In the genomic region with DNA sequence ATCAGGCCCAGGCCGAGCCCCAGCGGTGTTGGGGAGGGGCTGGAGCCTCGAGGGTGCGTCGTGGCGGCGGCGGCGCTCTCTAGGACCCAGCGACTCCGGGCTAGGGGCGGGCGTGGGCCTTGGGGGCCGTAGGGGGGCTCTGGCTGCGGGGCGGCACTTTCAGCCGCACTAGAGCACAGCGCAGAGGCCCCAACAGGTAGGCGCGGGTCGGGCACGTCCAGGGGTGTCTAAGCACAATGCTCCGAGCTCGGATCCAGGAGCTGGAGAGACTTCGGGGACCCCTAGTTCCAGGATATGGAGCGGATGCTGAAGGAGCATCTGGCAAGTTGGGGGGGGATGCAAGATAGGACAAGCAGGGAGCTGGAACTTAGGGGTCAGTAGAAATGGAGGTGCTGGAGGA, we compare ENCODE assay signal across 8 mouse cellular contexts. TPM values are rescaled to one million over a fixed set of nuclear protein-coding genes. Genes with fewer than 3 reads are reported as not detected.
DNase-seq lines count a peak whose midpoint lies in the region; ATAC-seq lines count a peak whose summit lies in the region.

No protein-coding gene starts in this region.

- H3K36me3 ChIP-seq in embryonic facial prominence, embryonic 14.5 days (ENCODE audit: control insufficient read depth, insufficient read depth, low read length), result peaks cover 54% of the 10 kb centered on the region
- H3K36me3 ChIP-seq in hindbrain, embryonic 16.5 days (ENCODE audit: control insufficient read depth, insufficient read depth, low read length), result peaks cover 23% of the 10 kb centered on the region

- no peaks in the 10 kb centered on the region for H3K27me3 ChIP-seq in embryonic facial prominence, embryonic 14.5 days (replicated peaks; ENCODE audit: control insufficient read depth, insufficient read depth, low read length)
- no peaks in the 10 kb centered on the region for H3K27me3 ChIP-seq in hindbrain, embryonic 16.5 days (replicated peaks; ENCODE audit: control insufficient read depth, insufficient read depth, low read length)

- peak overlapping the region; percentile 66 for H3K4me2 ChIP-seq in embryonic facial prominence, embryonic 14.5 days (ENCODE audit: low read depth, low read length)
- H3K4me2 ChIP-seq in hindbrain, embryonic 16.5 days (ENCODE audit: low read length), result peak overlapping the region; percentile 67

- DNase-seq in kidney, postnatal 10 days, result peak; percentile 71
- DNase-seq in kidney, postnatal 36 days, result no peak
- peak; percentile 89 for DNase-seq in embryonic facial prominence, embryonic 14.5 days (ENCODE audit: low spot score)
- DNase-seq in lung, postnatal 14 days, result peak; percentile 45
- no peak for DNase-seq in adrenal gland, adult 2 months
- no peak for DNase-seq in gastrocnemius, adult 18-20 months (ENCODE audit: low spot score)
- no peak for DNase-seq in adrenal gland, postnatal 25 days

- WGBS in embryonic facial prominence, embryonic 14.5 days, result 0% methylated on average over 12 of the region's 26 CpGs
- WGBS in hindbrain, embryonic 16.5 days, result under 1% methylated on average over 25 of the region's 26 CpGs

- H3K27ac ChIP-seq in embryonic facial prominence, embryonic 14.5 days (replicated peaks; ENCODE audit: low read depth, low read length), result peak overlapping the region; percentile 91
- peak overlapping the region; percentile 81 for H3K27ac ChIP-seq in hindbrain, embryonic 16.5 days (ENCODE audit: low read depth, low read length)

- peaks cover 21% of the 10 kb centered on the region for H3K4me1 ChIP-seq in embryonic facial prominence, embryonic 14.5 days (ENCODE audit: control insufficient read depth, insufficient read depth, low read length)
- peaks cover 18% of the 10 kb centered on the region for H3K4me1 ChIP-seq in hindbrain, embryonic 16.5 days (ENCODE audit: control insufficient read depth, insufficient read depth, low read depth, low read length)

- H3K9ac ChIP-seq in embryonic facial prominence, embryonic 14.5 days (ENCODE audit: low read depth, low read length), result peak overlapping the region; percentile 86
- H3K9ac ChIP-seq in hindbrain, embryonic 16.5 days (ENCODE audit: low read depth, low read length), result peak overlapping the region; percentile 83

- H3K9me3 ChIP-seq in embryonic facial prominence, embryonic 14.5 days (ENCODE audit: control insufficient read depth, low read length), result no peaks in the 10 kb centered on the region
- H3K9me3 ChIP-seq in hindbrain, embryonic 16.5 days (ENCODE audit: control insufficient read depth, low read length), result no peaks in the 10 kb centered on the region

- peak overlapping the region; percentile 63 for H3K4me3 ChIP-seq in embryonic facial prominence, embryonic 14.5 days (ENCODE audit: low read depth, low read length)
- H3K4me3 ChIP-seq in hindbrain, embryonic 16.5 days (ENCODE audit: low read length), result peak overlapping the region; percentile 71

- ATAC-seq in embryonic facial prominence, embryonic 14.5 days (ENCODE audit: low read depth), result peak; percentile 89
- peak; percentile 78 for ATAC-seq in hindbrain, embryonic 16.5 days

RNA-seq across cellular contexts. Expression of gene Mfap2, which starts 0.3 kb away (rescaled TPM):
- polyA plus RNA-seq in embryonic facial prominence, embryonic 14.5 days (2014; fragmentation: Nextera tagmentation; extraction: Ambion mirVana), result 745 and 811 TPM in 2 replicates
- 130 and 180 TPM in 2 replicates for polyA plus RNA-seq in hindbrain, embryonic 16.5 days (2015; fragmentation: Nextera tagmentation; extraction: Ambion mirVana)
- total RNA-seq in adrenal gland, adult 2 months (2021), result 10 to 100 TPM in 1 of 2 experiments, 1 to 10 TPM in 1; 5.7 to 11.1 TPM
- 37.8 and 42.4 TPM in 2 replicates for polyA plus RNA-seq in adrenal gland, adult 2 months (2012; rRNA removed)
- total RNA-seq in gastrocnemius, adult 18-20 months (2021), result 1 to 10 TPM; 1.1 to 2.3 TPM
- total RNA-seq in adrenal gland, postnatal 25 days (2021), result 10.7 and 11.1 TPM in 2 replicates

RNA-seq across cellular contexts. Expression of gene Atp13a2, which starts 23.9 kb away (rescaled TPM):
- 42.9 and 43.5 TPM in 2 replicates for polyA plus RNA-seq in embryonic facial prominence, embryonic 14.5 days (2014; fragmentation: Nextera tagmentation; extraction: Ambion mirVana)
- 185 and 196 TPM in 2 replicates for polyA plus RNA-seq in hindbrain, embryonic 16.5 days (2015; fragmentation: Nextera tagmentation; extraction: Ambion mirVana)
- total RNA-seq in adrenal gland, adult 2 months (2021), result 10 to 100 TPM; 31.8 to 37.1 TPM
- polyA plus RNA-seq in adrenal gland, adult 2 months (2012; rRNA removed), result 183 and 226 TPM in 2 replicates
- 10 to 100 TPM; 16.2 to 21.1 TPM for total RNA-seq in gastrocnemius, adult 18-20 months (2021)
- 35.9 and 53.3 TPM in 2 replicates for total RNA-seq in adrenal gland, postnatal 25 days (2021)

RNA-seq across cellular contexts. Expression of gene Sdhb, which starts 49.5 kb away (rescaled TPM):
- 383 and 394 TPM in 2 replicates for polyA plus RNA-seq in embryonic facial prominence, embryonic 14.5 days (2014; fragmentation: Nextera tagmentation; extraction: Ambion mirVana)
- polyA plus RNA-seq in hindbrain, embryonic 16.5 days (2015; fragmentation: Nextera tagmentation; extraction: Ambion mirVana), result 490 and 530 TPM in 2 replicates
- total RNA-seq in adrenal gland, adult 2 months (2021), result 100 to 1,000 TPM; 462 to 500 TPM
- 334 and 363 TPM in 2 replicates for polyA plus RNA-seq in adrenal gland, adult 2 months (2012; rRNA removed)
- total RNA-seq in gastrocnemius, adult 18-20 months (2021), result 100 to 1,000 TPM; 630 to 677 TPM
- 452 and 458 TPM in 2 replicates for total RNA-seq in adrenal gland, postnatal 25 days (2021)

RNA-seq across cellular contexts. Expression of gene Crocc, which starts 49.8 kb away (rescaled TPM):
- polyA plus RNA-seq in embryonic facial prominence, embryonic 14.5 days (2014; fragmentation: Nextera tagmentation; extraction: Ambion mirVana), result 5.1 and 6.2 TPM in 2 replicates
- polyA plus RNA-seq in hindbrain, embryonic 16.5 days (2015; fragmentation: Nextera tagmentation; extraction: Ambion mirVana), result 4.6 and 4.9 TPM in 2 replicates
- total RNA-seq in adrenal gland, adult 2 months (2021), result 1 to 10 TPM; 5.6 to 7.4 TPM
- polyA plus RNA-seq in adrenal gland, adult 2 months (2012; rRNA removed), result 7.1 and 10.5 TPM in 2 replicates
- 1 to 10 TPM; 2.0 to 2.5 TPM for total RNA-seq in gastrocnemius, adult 18-20 months (2021)
- 10.2 and 16.1 TPM in 2 replicates for total RNA-seq in adrenal gland, postnatal 25 days (2021)

Comparison
In these comparisons a context has a peak if more than half of its experiments do, and no peak if none do; other contexts are left out.
1. DNase-seq: peak in kidney, postnatal 10 days (single experiment), embryonic facial prominence, embryonic 14.5 days (single experiment) and lung, postnatal 14 days (single experiment); none in kidney, postnatal 36 days (0 of 2), adrenal gland, adult 2 months (single experiment), gastrocnemius, adult 18-20 months (single experiment) and adrenal gland, postnatal 25 days (single experiment).